Mouse (Mus musculus) brain, embryonic 18.5 days (tissue): ENCODE measurements around the gene Cyp1a1.
"Not testable (repeated sequence)": the region's sequence is repeated elsewhere in the genome, so short reads cannot be mapped to it uniquely, and the experiment has no call there.

ENCODE experiments used
- DNase-seq: peaks from one replicate; pipeline ENCODE4 v3.0.0-alpha.2; 2012; ENCODE audit warnings: low read depth, low spot score

The Cyp1a1 gene

DNA sequence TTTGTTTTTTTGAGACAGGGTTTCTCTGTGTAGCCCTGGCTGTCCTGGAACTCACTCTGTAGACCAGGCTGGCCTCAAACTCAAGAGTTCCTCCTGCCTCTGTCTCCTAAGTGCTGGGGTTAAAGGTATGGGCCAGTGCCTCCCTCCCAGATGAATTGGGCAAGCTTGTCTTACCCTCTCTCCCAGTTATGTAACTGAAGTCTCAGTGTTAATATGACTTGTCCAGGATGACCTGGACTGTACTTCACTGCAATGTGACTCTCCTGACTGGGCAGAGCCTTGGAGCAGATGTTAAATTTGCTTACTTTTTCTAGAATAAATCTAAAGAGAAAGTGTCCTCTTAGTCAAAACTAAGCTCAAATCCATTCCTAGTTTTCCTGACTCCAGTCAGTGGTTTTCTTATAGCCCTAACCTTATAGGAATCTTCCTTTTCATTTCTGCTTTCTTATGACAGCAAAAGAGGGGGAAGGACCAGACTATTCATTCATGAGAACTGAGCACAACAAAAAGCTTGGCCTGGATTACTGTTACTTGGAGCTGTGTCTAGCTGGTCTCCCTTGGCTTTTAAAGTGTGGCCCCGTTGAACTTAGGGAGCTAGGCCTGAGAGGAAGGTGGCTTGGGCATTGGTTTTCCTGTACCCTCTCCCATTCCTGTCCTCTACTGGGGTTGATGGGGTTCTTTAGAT is 10.9 kb downstream of the Cyp1a1 start:
- no peak for DNase-seq

DNA sequence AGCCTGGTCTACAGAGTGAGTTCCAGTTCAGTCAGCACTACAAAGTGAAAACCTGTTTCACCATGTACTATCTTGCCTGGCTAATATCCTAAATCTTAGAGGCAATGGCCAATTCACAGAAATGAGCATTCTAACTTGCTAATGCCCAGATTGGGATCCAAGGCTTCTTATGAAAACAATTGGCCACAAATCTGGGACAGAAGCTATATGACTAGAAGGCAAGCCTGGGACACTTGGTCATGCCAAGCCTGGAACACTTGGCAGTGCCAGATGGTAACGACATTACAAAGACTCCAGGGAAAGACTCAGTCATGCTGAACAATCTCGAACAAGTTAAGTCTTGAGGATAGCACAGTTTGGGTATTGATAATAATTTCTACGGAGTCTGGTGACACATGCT is 18.8 kb downstream of the Cyp1a1 start:
- DNase-seq = no peak

- DNase-seq = no peak
These were observed 20.5 kb downstream of the Cyp1a1 start, which contains the start of gene Edc3 for GRCm38 (mm10) chr9:57708068-57708719. Edc3 (plus strand) TSS chr9:57708540.

- no peak for DNase-seq
These were observed 21.1 kb downstream of the Cyp1a1 start for GRCm38 (mm10) chr9:57708720-57709274.

DNA sequence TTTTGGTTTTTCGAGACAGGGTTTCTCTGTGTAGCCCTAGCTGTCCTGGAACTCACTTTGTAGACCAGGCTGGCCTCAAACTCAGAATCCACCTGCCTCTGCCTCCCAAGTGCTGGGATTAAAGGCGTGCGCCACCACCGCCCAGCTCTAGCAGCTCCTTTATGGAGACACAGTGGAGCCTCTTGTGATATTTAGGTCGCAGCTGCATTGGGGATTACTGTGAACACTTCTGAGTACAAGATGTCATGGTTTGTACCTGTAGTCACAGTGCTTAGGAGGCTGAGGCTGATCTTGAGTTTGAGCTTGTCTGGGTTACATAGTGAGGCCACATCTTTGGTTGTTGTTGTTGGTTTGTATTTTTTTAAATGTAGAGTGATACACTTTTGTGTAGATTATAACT is 22.5 kb downstream of the Cyp1a1 start:
- not testable (repeated sequence) for DNase-seq

DNA sequence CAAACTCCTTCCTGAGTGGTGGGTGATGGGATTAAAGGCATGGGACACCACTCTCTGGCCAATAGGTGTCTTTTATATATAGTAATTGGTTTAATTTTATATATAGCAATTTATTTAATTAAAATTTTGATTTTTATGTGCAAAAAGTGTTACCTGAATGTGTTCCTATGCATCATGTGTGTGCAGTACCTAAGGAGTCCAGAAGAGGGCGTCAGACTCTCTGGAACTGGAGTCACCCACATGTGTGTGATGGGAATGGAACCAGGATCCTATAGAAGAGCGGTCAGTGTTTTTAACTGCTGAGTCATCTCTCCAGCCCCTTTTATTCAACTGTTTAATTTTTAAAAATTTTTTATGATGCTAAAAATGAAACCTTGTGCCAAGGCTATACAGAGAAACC is 24.5 kb downstream of the Cyp1a1 start:
- DNase-seq = no peak

- DNase-seq = no peak
These were observed 30.7 kb downstream of the Cyp1a1 start for GRCm38 (mm10) chr9:57718408-57718807.

GRCm38 (mm10) chr9:57720736-57721135 is 33.0 kb downstream of the Cyp1a1 start:
- DNase-seq = no peak

DNA sequence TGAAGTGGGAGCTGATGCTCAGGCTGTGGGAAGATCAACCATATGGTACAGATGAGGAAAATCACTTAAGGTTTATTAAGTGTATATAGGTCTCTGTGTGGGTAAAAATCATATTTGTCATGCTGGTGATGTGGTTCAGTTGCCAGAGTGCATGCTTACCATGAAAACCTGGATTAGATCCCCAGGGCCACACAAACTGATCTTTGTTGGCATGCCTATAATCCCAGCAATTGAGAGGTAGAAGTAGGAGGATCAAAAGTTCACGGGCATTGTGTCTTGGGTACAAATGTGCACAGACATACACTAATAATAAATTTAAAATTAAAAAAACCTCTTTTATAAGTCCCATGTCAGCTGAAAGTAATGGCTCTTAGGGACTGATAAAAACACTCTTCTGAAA is 34.6 kb downstream of the Cyp1a1 start:
- no peak for DNase-seq

DNA sequence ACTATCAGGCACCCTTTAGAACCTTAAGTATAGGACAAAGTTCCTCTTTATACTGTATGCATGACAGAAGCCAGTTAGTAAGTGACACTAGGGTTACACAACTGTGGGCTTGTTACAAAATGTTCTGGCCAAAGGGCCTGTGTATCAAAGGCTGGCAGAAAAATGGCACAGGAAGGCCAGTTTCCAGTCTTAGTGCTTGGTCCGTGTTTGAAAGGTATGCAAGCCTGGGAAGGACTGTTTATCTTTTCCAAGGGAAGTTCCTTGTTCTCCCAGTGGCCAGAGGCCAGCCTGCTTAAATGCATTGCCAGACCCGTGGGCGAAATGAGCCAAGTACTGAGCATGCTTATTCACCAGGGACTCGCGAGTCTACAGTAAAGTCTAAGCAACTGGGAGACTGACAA is 35.6 kb downstream of the Cyp1a1 start:
- DNase-seq = no peak

DNA sequence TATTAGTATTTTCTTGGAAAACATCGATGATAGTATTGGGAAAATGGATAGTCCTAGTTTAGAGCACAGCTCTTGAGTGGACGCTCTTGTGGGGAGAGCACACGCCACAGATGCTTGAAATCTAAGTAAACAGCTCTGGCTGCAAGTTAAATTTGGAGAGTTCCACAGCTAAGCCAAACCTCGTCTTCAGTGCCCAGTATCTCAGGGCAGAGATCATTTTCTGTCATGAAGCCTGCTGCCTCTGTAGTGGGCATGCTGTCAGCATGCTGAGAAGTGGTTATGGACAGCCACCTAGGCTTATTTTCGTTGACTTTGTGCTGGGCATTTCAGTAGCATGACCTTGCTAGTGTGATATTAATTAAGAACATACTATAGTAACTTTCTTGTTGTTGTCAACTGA is 36.1 kb downstream of the Cyp1a1 start:
- no peak for DNase-seq

DNA sequence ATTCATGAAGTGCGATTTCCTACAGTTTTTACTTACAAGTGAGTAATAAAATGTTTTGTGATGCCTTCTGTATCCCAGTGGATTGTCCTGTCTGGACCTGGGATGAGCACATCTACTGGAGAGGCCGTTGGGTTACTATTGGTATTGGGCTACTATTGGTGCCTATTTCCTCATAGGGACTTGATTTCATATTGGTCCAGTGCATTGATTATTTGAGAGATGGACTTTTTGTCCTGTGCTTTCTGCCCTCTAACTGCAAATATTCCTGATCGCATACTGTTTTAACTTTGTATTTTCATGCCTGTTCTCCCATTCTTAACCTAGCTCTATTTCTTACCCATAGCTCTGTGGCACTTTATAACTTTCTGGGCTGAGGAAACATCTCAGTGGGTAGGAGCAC is 37.0 kb downstream of the Cyp1a1 start:
- DNase-seq = no peak

- no peak for DNase-seq
These were observed 40.6 kb downstream of the Cyp1a1 start for GRCm38 (mm10) chr9:57728312-57728711.

GRCm38 (mm10) chr9:57733606-57734005 is 45.9 kb downstream of the Cyp1a1 start:
- no peak for DNase-seq

DNA sequence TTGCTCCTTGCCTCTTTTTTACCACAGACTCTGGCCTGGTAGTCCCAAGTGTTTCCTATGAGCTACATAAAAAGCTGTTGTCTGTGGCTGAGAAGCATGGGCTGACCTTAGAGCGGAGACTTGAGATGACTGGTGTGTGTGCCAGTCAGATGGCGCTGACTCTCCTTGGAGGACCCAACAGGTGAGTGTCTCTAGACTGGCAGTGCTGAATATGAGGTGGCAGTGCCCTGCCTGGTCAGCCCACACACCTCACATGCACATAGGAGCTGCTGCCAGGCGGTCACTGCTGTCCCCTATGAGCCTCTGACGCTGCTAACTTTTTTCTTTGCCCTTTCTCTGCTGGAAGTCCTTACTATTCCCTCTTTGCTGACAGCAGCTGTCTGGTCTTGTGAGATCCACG is 52.1 kb downstream of the Cyp1a1 start:
- DNase-seq = no peak

- DNase-seq = peak; percentile 32
These were observed 56.8 kb downstream of the Cyp1a1 start for GRCm38 (mm10) chr9:57744462-57745091.

GRCm38 (mm10) chr9:57747067-57747466 is 59.3 kb downstream of the Cyp1a1 start:
- no peak for DNase-seq

- DNase-seq = no peak
These were observed 60.4 kb downstream of the Cyp1a1 start for GRCm38 (mm10) chr9:57748137-57748536.

GRCm38 (mm10) chr9:57748831-57749230 is 61.1 kb downstream of the Cyp1a1 start:
- no peak for DNase-seq

DNA sequence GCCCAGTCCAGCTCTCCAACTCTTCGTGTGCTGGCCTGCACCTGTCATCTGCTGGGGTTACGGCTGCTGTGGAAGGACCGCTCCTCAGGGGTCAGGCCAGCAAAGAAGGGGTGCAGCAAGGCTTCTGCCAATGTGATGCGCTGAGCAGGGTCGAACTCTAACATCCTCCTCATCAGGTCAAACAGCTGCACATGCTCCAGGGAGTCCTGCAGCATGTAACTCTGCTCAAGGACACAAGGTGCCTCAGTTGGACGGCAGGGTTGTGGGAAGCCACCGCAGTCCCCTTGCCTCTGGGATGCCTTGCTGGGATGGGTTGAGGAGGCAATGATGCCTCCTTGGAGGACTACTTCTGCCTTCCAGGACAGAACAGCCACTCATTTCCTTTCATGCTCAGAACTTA is 63.2 kb downstream of the Cyp1a1 start:
- no peak for DNase-seq
